Mouse (Mus musculus): ENCODE data around the gene Rab3gap1. TPM values are rescaled to one million over a fixed set of nuclear protein-coding genes. Genes with fewer than 3 reads are reported as not detected.

Rab3gap1 gene
- polyA plus RNA-seq, 1 experiment from 2014 or later, result 17.7 TPM

DNA sequence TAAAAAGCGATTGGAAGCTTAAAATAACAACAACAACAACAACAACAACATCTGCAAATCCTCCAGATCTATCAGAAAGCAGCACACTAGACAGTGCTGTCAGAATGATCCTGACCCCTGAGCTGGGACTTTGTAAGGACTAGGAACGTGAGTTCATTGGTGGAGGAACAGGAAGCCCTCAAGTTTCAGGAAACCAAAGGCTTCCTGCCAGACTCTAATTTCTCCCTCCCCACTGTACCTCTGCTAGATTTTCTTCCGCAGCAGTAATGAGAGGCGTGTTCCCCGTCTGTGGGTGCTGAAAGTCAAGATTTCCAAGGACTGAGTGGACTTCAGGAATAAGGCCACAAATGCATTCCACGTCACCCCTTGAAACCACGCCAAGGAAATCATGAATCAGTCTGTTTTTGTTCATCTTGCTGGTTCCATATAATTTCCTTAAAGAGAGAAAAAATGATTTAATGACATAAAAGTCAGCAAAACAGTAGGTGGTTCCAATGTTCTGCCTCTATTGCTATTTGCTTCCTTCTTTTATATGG, 18.4 kb upstream of the Rab3gap1 start:
- 84% methylated on average over 7 of the region's 7 CpGs for WGBS

DNA sequence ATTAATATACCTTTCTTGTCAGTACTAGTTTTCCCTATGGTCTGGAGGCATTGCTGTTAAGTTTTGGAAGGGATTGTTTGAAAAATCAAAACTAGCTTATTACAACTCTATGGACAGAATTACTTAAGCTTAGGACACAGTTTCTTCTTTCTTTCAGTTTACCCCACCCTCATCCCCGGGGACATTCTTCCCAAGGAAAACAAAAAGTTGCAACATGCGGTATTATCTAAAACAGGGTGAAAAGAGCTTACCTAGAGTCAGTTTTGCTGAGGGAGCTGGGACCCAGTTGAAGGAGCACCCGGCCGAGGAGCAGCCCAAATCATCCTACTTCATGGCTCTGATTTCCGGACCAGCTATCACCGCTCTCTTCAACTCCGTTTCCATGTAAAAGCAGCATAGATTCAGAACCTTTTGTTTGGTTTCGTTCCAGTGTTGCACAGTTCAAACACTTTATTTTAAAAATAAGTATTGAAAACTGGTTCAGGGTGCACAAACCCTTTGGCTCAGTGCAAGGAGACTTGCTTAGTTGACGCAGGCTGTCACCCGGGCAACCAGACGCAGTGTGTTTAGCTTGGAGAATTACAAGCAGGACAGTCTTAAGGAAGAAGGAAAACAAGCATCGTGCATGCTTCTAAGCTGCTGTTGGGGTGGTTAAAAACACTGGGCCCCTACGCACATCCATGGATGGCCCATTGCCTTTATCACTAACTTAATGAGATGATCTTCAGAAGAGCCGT, 13.9 kb upstream of the Rab3gap1 start, which contains the start of gene Map3k19:
Map3k19 (minus strand) TSS at position 546 of the 737 bp plus-strand sequence.
- Histone ChIP-seq H3K9me3 (ENCODE audit: control insufficient read depth, low read length) (no peaks in the 10 kb centered on the region; the same call in 1 of the 2 replicates), H3K9ac (ENCODE audit: low read length) (no peak within 1 kb of the TSS), H3K27me3 (ENCODE audit: control insufficient read depth, insufficient read depth, low read length) (no peaks in the 10 kb centered on the region), H3K27ac (ENCODE audit: low read depth, low read length) (no peak within 1 kb of the TSS), H3K4me3 (ENCODE audit: low read depth, low read length) (no peak within 1 kb of the TSS), H3K4me1 (replicated peaks; ENCODE audit: control insufficient read depth, insufficient read depth, low read length) (no peaks in the 10 kb centered on the region), H3K36me3 (ENCODE audit: control insufficient read depth, insufficient read depth, low read length) (no peaks in the 10 kb centered on the region), H3K4me2 (ENCODE audit: low read depth, low read length, severe bottlenecking) (no peak within 1 kb of the TSS)
- ATAC-seq (replicated peaks; ENCODE audit: low FRiP score) (no peak), DNase-seq (ENCODE audit: low spot score) (no peak)
- WGBS, result 82% methylated on average over 14 of the region's 14 CpGs

More for the DNA sequence above, 18.4 kb upstream of the Rab3gap1 start:
- Histone ChIP-seq H3K9ac (ENCODE audit: low read length) (no peak overlapping the region), H3K36me3 (ENCODE audit: control insufficient read depth, insufficient read depth, low read length) (no peaks in the 10 kb centered on the region), H3K4me2 (ENCODE audit: low read depth, low read length, severe bottlenecking) (no peak overlapping the region), H3K27me3 (ENCODE audit: control insufficient read depth, insufficient read depth, low read length) (no peaks in the 10 kb centered on the region), H3K4me3 (ENCODE audit: low read depth, low read length) (no peak overlapping the region), H3K27ac (ENCODE audit: low read depth, low read length) (no peak overlapping the region), H3K9me3 (ENCODE audit: control insufficient read depth, low read length) (no peaks in the 10 kb centered on the region; the same call in 1 of the 2 replicates), H3K4me1 (replicated peaks; ENCODE audit: control insufficient read depth, insufficient read depth, low read length) (no peaks in the 10 kb centered on the region)
- DNase-seq (ENCODE audit: low spot score), result no peak
- no peak for ATAC-seq (replicated peaks; ENCODE audit: low FRiP score)

DNA sequence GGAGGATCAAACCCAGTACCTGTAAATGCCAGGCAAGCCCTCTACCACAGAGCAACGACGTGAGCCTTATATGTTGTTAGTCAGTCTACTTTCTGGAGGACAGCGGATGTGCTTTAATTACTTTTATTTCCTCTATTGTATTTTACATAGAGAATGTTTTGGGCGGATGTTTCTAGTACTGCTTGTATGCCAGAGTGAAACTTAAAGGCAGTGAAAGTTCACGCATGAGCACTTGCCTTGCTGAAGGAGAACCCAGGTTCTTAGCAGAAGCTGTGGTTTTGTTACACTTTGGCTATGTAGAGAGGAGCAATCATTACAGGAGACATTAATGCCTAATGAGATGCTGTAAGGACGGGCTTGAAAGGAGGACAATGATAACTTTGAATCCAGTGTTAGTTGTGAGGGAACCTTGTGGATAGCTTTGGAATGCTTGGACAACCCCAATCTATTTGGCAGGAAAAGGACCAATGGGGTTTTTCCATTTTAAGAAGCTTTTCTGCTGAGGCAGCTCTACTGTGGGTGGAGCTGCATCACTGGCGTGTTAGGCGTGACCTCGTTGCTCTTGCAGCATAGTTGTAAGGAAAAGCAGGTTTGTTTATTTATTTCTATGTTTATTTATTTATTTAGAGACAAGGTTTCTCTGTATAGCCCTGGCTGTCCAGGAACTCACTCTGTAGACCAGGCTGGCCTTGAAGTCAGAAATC, 9.5 kb upstream of the Rab3gap1 start:
- Histone ChIP-seq H3K4me2 (ENCODE audit: low read depth, low read length, severe bottlenecking) (no peak overlapping the region), H3K9me3 (ENCODE audit: control insufficient read depth, low read length) (no peaks in the 10 kb centered on the region), H3K4me3 (ENCODE audit: low read depth, low read length) (no peak overlapping the region), H3K36me3 (ENCODE audit: control insufficient read depth, insufficient read depth, low read length) (no peaks in the 10 kb centered on the region), H3K9ac (ENCODE audit: low read length) (no peak overlapping the region), H3K27me3 (ENCODE audit: control insufficient read depth, insufficient read depth, low read length) (no peaks in the 10 kb centered on the region), H3K4me1 (replicated peaks; ENCODE audit: control insufficient read depth, insufficient read depth, low read length) (no peaks in the 10 kb centered on the region), H3K27ac (ENCODE audit: low read depth, low read length) (no peak overlapping the region)
- no peak for DNase-seq (ENCODE audit: low spot score)
- WGBS, result 90% methylated on average over 9 of the region's 9 CpGs
- no peak for ATAC-seq (replicated peaks; ENCODE audit: low FRiP score)

DNA sequence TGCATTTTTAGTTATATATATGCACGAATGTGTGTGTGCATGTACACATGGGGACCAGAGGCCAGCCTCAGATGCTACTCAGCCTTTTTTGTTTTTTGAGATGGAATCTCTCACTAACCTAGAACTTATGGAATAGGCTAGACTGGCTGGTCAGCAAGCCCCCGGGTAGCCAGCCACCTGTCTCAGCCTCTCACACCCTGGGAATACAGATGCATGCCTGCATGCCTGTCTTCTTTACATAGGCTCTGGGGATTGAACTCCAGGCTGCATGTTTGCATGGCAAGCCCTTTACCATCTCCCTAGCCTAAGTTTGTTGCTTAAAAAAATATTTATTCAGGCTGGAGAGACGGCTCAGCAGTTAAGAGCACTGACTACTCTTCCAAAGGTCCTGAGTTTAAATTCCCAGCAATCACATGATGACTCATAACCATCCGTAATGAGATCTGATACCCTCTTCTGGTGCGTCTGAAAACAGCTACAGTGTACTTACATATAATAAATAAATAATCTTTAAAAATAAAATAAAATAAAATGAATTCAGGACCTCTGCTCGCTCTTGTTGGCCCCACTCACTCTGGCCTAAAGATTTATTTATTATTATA, 8.7 kb upstream of the Rab3gap1 start:
- Histone ChIP-seq H3K27me3 (ENCODE audit: control insufficient read depth, insufficient read depth, low read length) (no peaks in the 10 kb centered on the region), H3K36me3 (ENCODE audit: control insufficient read depth, insufficient read depth, low read length) (no peaks in the 10 kb centered on the region), H3K4me2 (ENCODE audit: low read depth, low read length, severe bottlenecking) (no peak overlapping the region)

DNA sequence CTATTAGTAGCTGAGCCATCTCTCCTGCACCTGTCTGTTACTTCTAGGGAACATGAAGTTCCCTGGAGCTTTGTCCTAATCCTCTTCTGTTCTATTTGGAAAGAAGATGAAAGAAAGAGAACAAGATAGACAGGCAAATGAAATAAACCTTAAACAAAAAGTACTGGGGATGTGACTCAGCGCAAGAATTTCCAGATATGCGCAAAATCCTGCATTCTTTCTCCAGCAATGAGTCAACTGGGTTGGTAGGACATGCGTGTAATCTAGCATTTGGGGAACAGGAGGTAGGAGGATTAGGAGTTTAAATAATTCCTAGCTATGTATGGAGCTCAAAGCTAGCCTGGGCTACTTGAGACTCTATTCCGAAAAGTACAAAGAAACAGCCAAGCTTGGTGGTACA, 8.1 kb upstream of the Rab3gap1 start:
- Histone ChIP-seq H3K27me3 (ENCODE audit: control insufficient read depth, insufficient read depth, low read length) (no peaks in the 10 kb centered on the region), H3K9ac (ENCODE audit: low read length) (no peak overlapping the region), H3K9me3 (ENCODE audit: control insufficient read depth, low read length) (no peaks in the 10 kb centered on the region), H3K27ac (ENCODE audit: low read depth, low read length) (no peak overlapping the region), H3K4me3 (ENCODE audit: low read depth, low read length) (no peak overlapping the region), H3K4me1 (replicated peaks; ENCODE audit: control insufficient read depth, insufficient read depth, low read length) (no peaks in the 10 kb centered on the region), H3K4me2 (ENCODE audit: low read depth, low read length, severe bottlenecking) (no peak overlapping the region), H3K36me3 (ENCODE audit: control insufficient read depth, insufficient read depth, low read length) (no peaks in the 10 kb centered on the region)
- ATAC-seq (replicated peaks; ENCODE audit: low FRiP score), result no peak
- no peak for DNase-seq (ENCODE audit: low spot score)
- WGBS, result 95% methylated on average over 4 of the region's 4 CpGs

More for the DNA sequence above, 8.7 kb upstream of the Rab3gap1 start:
- no peak overlapping the region for H3K9ac ChIP-seq (ENCODE audit: low read length)
- H3K9me3 ChIP-seq (ENCODE audit: control insufficient read depth, low read length), result no peaks in the 10 kb centered on the region
- ATAC-seq (replicated peaks; ENCODE audit: low FRiP score), result no peak
- no peak for DNase-seq (ENCODE audit: low spot score)
- no peaks in the 10 kb centered on the region for H3K4me1 ChIP-seq (replicated peaks; ENCODE audit: control insufficient read depth, insufficient read depth, low read length)
- WGBS, result 76% methylated on average over 6 of the region's 6 CpGs
- no peak overlapping the region for H3K4me3 ChIP-seq (ENCODE audit: low read depth, low read length)
- no peak overlapping the region for H3K27ac ChIP-seq (ENCODE audit: low read depth, low read length)

DNA sequence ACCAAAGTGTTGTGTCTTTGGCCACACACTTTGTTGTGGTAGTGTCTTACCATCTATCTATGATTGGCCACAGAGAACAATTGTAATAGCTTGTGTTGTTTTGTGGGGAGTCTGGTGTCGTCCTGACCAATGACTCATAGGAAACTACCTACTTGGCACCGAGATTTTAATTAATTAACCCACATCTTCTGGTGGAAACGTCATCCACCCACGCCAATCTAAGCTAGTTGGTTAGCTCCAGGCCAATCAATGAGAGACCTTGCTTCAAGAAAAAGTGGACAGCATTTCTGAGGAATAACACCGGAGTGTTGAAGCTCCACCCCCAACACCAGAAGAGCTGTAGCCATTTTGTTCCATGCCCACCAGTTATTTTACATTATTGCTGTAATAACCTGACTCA, 6.7 kb upstream of the Rab3gap1 start:
- Histone ChIP-seq H3K9me3 (ENCODE audit: control insufficient read depth, low read length) (no peaks in the 10 kb centered on the region), H3K4me3 (ENCODE audit: low read depth, low read length) (no peak overlapping the region), H3K9ac (ENCODE audit: low read length) (no peak overlapping the region), H3K4me2 (ENCODE audit: low read depth, low read length, severe bottlenecking) (no peak overlapping the region), H3K36me3 (ENCODE audit: control insufficient read depth, insufficient read depth, low read length) (no peaks in the 10 kb centered on the region), H3K27ac (ENCODE audit: low read depth, low read length) (no peak overlapping the region), H3K27me3 (ENCODE audit: control insufficient read depth, insufficient read depth, low read length) (no peaks in the 10 kb centered on the region), H3K4me1 (replicated peaks; ENCODE audit: control insufficient read depth, insufficient read depth, low read length) (no peaks in the 10 kb centered on the region)
- 90% methylated on average over 5 of the region's 5 CpGs for WGBS
- no peak for DNase-seq (ENCODE audit: low spot score)
- ATAC-seq (replicated peaks; ENCODE audit: low FRiP score), result no peak

DNA sequence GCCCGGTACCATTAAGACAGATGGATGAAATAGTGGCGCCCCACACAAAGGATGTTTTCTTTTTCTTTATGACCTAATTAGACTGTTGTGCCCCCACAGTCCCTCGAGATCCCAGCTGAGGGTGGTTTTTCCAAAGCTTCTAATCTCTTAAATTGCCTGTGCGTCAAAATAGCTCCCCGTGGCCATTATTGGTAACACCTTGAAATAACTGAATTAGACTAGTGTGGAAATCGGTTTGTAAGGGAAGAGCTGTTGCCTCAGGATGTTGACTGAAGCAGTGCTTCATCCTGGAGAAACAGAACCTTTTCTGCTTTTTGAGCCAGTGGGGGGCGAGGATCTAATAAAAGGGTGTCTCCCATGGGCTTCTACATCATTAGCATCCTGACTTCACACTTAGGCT, 4.8 kb upstream of the Rab3gap1 start:
- no peak overlapping the region for H3K4me3 ChIP-seq (ENCODE audit: low read depth, low read length)
- no peak overlapping the region for H3K27ac ChIP-seq (ENCODE audit: low read depth, low read length)
- no peaks in the 10 kb centered on the region for H3K9me3 ChIP-seq (ENCODE audit: control insufficient read depth, low read length)
- H3K4me1 ChIP-seq (replicated peaks; ENCODE audit: control insufficient read depth, insufficient read depth, low read length), result no peaks in the 10 kb centered on the region
- ATAC-seq (replicated peaks; ENCODE audit: low FRiP score), result no peak
- no peaks in the 10 kb centered on the region for H3K27me3 ChIP-seq (ENCODE audit: control insufficient read depth, insufficient read depth, low read length)
- no peak overlapping the region for H3K9ac ChIP-seq (ENCODE audit: low read length)
- WGBS, result 58% methylated on average over 7 of the region's 7 CpGs
- no peaks in the 10 kb centered on the region for H3K36me3 ChIP-seq (ENCODE audit: control insufficient read depth, insufficient read depth, low read length)
- no peak for DNase-seq (ENCODE audit: low spot score)
- no peak overlapping the region for H3K4me2 ChIP-seq (ENCODE audit: low read depth, low read length, severe bottlenecking)

DNA sequence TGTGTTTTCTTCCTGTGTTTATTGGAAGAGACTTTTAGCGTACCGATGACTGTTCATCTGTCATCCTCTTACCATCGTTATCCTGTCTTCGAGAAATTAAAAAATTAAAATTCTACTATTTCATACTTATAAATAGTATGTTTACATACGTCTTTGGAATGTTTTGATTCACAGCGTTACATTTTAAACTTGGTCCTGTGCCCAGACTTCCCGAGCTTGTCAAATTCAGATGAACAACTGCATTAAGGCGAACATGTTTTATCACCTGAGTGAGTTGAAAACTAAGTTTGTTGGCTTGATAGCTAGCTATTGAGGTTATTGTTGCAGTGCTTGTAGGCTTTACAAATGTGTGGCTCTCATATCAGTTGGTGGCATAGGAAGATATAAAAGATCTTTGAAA, 703 bp downstream of the Rab3gap1 start:
- no peak overlapping the region for H3K27ac ChIP-seq (ENCODE audit: low read depth, low read length)

More for the DNA sequence above, 703 bp downstream of the Rab3gap1 start:
- H3K4me3 ChIP-seq (ENCODE audit: low read depth, low read length), result peak overlapping the region; percentile 63
- no peak for DNase-seq (ENCODE audit: low spot score)
- no peaks in the 10 kb centered on the region; the same call in 1 of the 2 replicates for H3K36me3 ChIP-seq (ENCODE audit: control insufficient read depth, insufficient read depth, low read length)
- H3K4me2 ChIP-seq (ENCODE audit: low read depth, low read length, severe bottlenecking), result peak overlapping the region; percentile 56
- no peaks in the 10 kb centered on the region for H3K27me3 ChIP-seq (ENCODE audit: control insufficient read depth, insufficient read depth, low read length)
- ATAC-seq (replicated peaks; ENCODE audit: low FRiP score), result no peak
- WGBS, result 51% methylated on average over 8 of the region's 8 CpGs
- 0 out of 2 replicates have a peak, but pooled peaks cover 2% of the 10 kb centered on the region for H3K4me1 ChIP-seq (replicated peaks; ENCODE audit: control insufficient read depth, insufficient read depth, low read length)
- peak overlapping the region; percentile 68 for H3K9ac ChIP-seq (ENCODE audit: low read length)
- no peaks in the 10 kb centered on the region for H3K9me3 ChIP-seq (ENCODE audit: control insufficient read depth, low read length)

Measured in forebrain, embryonic 11.5 days (tissue).